Mouse (Mus musculus) stomach, embryonic 15.5 days (tissue): ENCODE measurements at regions not wholly inside any gene's neighbourhood (a gene's known extent, or its start where the extent isn't known, plus 50 kb on each side); places are given as distances from the start of the nearest gene placed in this dataset.
A peak's percentile ranks its signal among the peaks of the same experiment; 100 is the strongest.
"Not testable (repeated sequence)": the region's sequence is repeated elsewhere in the genome, so short reads cannot be mapped to it uniquely, and the experiment has no call there.

ENCODE experiments used
- ATAC-seq: fragments of 200-750 bp; cut with Nextera tagmentation; 2 replicates; pipeline ENCODE4 v1.8.0; 2017; ENCODE audit warnings: low read depth, moderate number of reproducible peaks, moderate TSS enrichment; ENCODE audit not compliant: insufficient read depth, low FRiP score
- H3K27ac ChIP-seq: fragments of 300-500 bp; sonication (generic); 2 replicates; pipeline ENCODE4 v1.5.1; 2015; ENCODE audit warnings: mild to moderate bottlenecking, inconsistent platforms
- H3K27me3 ChIP-seq: fragments of 300-500 bp; sonication (generic); replicated peaks from 2 replicates; pipeline ENCODE4 v1.6.1; 2015; ENCODE audit warnings: inconsistent platforms
- H3K36me3 ChIP-seq: fragments of 300-500 bp; sonication (generic); 2 replicates; pipeline ENCODE4 v1.6.1; 2015; ENCODE audit warnings: inconsistent platforms
- H3K4me1 ChIP-seq: fragments of 300-500 bp; sonication (generic); 2 replicates; pipeline ENCODE4 v1.6.1; 2015; ENCODE audit warnings: inconsistent platforms
- H3K4me2 ChIP-seq: fragments of 300-500 bp; sonication (generic); 2 replicates; pipeline ENCODE4 v1.6.1; 2015; ENCODE audit warnings: mild to moderate bottlenecking, inconsistent platforms
- H3K4me3 ChIP-seq: fragments of 300-500 bp; sonication (generic); replicated peaks from 2 replicates; pipeline ENCODE4 v1.5.1; 2015; ENCODE audit warnings: inconsistent platforms
- H3K9ac ChIP-seq: fragments of 300-500 bp; sonication (generic); 2 replicates; pipeline ENCODE4 v1.6.1; 2015; ENCODE audit warnings: inconsistent platforms
- H3K9me3 ChIP-seq: fragments of 300-500 bp; sonication (generic); 2 replicates; pipeline ENCODE4 v1.6.1; 2016; ENCODE audit warnings: inconsistent platforms
- WGBS: fragments of 180-500 bp; shearing (Covaris S2); methylation state at CpG from one replicate; pipeline ENCODE4 v1.1.7; 2015; 5-methylcytosine and 5-hydroxymethylcytosine counted together

GRCm38 (mm10) chr1:193510066-193510793 is 140.1 kb upstream of the Camk1g start:
- Histone ChIP-seq H3K9me3 (no peaks in the 10 kb centered on the region), H3K4me3 (peak overlapping the region; percentile 37), H3K9ac (no peak overlapping the region), H3K27me3 (no peaks in the 10 kb centered on the region), H3K27ac (peak overlapping the region; percentile 82), H3K4me1 (0 out of 2 replicates have a peak, but pooled peaks cover 14% of the 10 kb centered on the region), H3K4me2 (peak overlapping the region; percentile 37), H3K36me3 (no peaks in the 10 kb centered on the region)
- peak; percentile 75 for ATAC-seq
- 52% methylated on average over 8 of the region's 8 CpGs for WGBS

DNA sequence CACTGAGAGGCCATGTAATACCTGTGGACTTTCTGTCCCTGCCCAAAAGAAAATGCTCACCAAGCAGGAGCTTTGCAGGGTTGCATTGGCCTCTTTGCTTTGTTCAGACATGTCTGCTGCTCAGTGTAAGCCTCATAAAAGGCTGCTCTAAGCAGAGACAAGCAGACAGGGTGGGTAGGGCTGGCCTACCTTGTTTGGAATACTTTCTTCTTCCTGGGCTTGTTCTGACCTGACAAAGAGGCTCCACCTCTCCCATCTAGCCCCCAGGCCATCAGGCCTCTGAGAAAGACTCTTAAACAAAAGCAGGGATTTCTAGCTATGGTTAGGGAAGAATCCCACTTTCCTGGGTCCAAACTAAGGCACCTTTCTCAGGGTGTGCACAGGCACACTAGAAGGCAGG is 138.2 kb upstream of the Camk1g start:
- Histone ChIP-seq H3K4me3 (peak overlapping the region; percentile 37; the same call in 1 of the 2 replicates), H3K4me2 (peak overlapping the region; percentile 43), H3K27ac (peak overlapping the region; percentile 82)

GRCm38 (mm10) chr1:193506991-193507390 is 136.9 kb upstream of the Camk1g start:
- H3K27ac ChIP-seq: peak overlapping the region; percentile 82
- H3K9me3 ChIP-seq: no peaks in the 10 kb centered on the region
- H3K4me1 ChIP-seq: peaks cover 2% of the 10 kb centered on the region; the same call in 1 of the 2 replicates
- H3K4me3 ChIP-seq: peak overlapping the region; percentile 37; the same call in 1 of the 2 replicates
- WGBS: 63% methylated on average over 3 of the region's 3 CpGs
- no peak for ATAC-seq
- no peaks in the 10 kb centered on the region for H3K36me3 ChIP-seq
- H3K27me3 ChIP-seq: no peaks in the 10 kb centered on the region
- peak overlapping the region; percentile 43 for H3K4me2 ChIP-seq
- H3K9ac ChIP-seq: no peak overlapping the region

More for the DNA sequence above, 138.2 kb upstream of the Camk1g start:
- H3K4me1 ChIP-seq: peaks cover 2% of the 10 kb centered on the region; the same call in 1 of the 2 replicates
- peak overlapping the region; percentile 16; the same call in 1 of the 2 replicates for H3K9ac ChIP-seq
- H3K36me3 ChIP-seq: no peaks in the 10 kb centered on the region
- ATAC-seq: no peak; the same call in 1 of the 2 replicates
- no peaks in the 10 kb centered on the region for H3K27me3 ChIP-seq
- no peaks in the 10 kb centered on the region for H3K9me3 ChIP-seq

- H3K4me2 ChIP-seq: no peak overlapping the region
- H3K9ac ChIP-seq: no peak overlapping the region
- no peak for ATAC-seq
- H3K36me3 ChIP-seq: no peaks in the 10 kb centered on the region
- 0 out of 2 replicates have a peak overlapping the region, but pooled peaks have one; percentile 4 for H3K27ac ChIP-seq
- H3K4me3 ChIP-seq: no peak overlapping the region
- 32% methylated on average over 3 of the region's 3 CpGs for WGBS
- H3K27me3 ChIP-seq: no peaks in the 10 kb centered on the region
- H3K9me3 ChIP-seq: no peaks in the 10 kb centered on the region
- peaks cover 2% of the 10 kb centered on the region; the same call in 1 of the 2 replicates for H3K4me1 ChIP-seq
Measured at GRCm38 (mm10) chr1:193505381-193505780, 135.3 kb upstream of the Camk1g start.

DNA sequence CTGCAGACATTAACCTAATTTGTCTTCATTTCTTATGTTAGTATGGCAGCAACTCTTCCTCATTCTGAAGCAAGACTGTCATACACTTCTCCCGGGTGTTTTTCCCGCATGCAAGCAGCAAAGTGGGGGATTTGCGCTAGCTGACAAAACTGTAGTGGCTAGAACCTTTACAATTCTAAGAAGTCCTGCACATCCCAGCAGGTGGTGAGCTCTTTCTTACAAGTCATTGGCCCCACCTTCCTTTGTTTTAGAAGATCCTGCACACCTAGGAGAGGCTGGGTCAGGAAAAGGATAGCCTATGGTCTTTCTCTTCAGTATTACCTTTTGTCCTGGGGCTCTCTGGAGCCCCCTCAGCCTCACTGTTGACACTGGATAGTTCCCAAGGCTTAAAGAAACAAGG is 134.5 kb upstream of the Camk1g start:
- ATAC-seq: no peak
- Histone ChIP-seq H3K27ac (0 out of 2 replicates have a peak overlapping the region, but pooled peaks have one; percentile 4), H3K4me2 (no peak overlapping the region), H3K27me3 (no peaks in the 10 kb centered on the region), H3K4me1 (peaks cover 2% of the 10 kb centered on the region; the same call in 1 of the 2 replicates), H3K4me3 (no peak overlapping the region), H3K9me3 (no peaks in the 10 kb centered on the region), H3K9ac (no peak overlapping the region), H3K36me3 (no peaks in the 10 kb centered on the region)
- WGBS: 48% methylated on average over 3 of the region's 3 CpGs

DNA sequence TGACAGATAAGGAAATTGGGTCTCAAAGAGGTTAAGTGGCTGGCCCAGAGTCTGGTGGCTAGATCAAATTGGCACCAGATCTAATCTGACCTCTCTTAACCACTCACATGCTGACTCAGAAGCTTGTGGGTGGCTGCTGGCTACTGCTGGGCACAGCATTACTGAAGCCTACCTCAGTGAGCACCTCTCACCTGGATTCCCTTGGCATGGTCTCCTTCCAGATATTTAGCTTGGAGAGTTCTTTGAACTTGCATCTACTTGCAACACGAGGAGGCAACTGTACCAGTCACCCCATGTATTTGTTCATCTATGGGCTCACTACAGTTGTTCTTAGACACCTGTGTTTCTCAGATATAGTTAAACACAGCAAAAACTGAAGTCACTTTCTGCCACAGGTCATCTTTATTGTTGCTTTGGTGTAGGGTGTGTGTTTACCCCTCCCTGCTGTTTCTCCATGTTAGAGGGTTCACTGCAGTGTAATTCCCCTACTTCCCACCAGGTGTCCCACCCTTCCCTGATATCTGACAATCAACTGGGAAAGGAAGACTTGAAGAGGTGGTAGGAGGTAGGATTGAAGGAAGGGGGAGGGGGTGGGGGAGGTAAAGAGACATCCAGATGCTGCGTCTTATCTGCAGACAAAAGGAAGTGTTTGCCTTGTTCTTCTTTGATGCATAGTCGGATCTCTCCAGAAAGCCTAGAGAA is 133.7 kb upstream of the Camk1g start:
- H3K4me1 ChIP-seq: peaks cover 2% of the 10 kb centered on the region; the same call in 1 of the 2 replicates
- no peaks in the 10 kb centered on the region for H3K36me3 ChIP-seq
- ATAC-seq: no peak
- no peaks in the 10 kb centered on the region for H3K9me3 ChIP-seq
- H3K27me3 ChIP-seq: no peaks in the 10 kb centered on the region
- H3K4me2 ChIP-seq: no peak overlapping the region
- H3K9ac ChIP-seq: no peak overlapping the region
- WGBS: 29% methylated on average over 3 of the region's 3 CpGs
- H3K4me3 ChIP-seq: no peak overlapping the region
- no peak overlapping the region for H3K27ac ChIP-seq

- ATAC-seq: no peak
Measured at GRCm38 (mm10) chr1:193496265-193497183, 126.4 kb upstream of the Camk1g start.

DNA sequence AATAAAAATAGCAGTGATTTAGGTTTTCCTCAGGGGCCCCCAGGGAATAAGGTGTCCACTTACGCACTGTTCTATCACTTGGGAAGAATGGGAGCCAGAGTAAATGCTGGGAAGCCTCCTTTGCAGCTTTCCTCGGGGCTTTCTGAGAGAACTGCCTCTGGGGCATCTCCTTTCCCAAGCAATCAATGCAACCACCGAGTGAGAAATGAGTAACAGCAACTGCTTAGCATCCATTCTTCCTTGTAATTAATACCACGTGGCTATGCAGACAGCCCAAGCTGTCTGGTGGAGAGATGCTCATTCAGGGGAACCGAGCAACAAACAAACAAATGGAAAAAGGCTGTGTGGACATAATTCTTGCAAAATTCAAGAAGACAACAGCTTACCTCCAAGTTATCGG is 117.9 kb upstream of the Camk1g start:
- H3K4me2 ChIP-seq: no peak overlapping the region
- H3K36me3 ChIP-seq: no peaks in the 10 kb centered on the region
- no peaks in the 10 kb centered on the region for H3K4me1 ChIP-seq
- H3K27me3 ChIP-seq: no peaks in the 10 kb centered on the region
- H3K4me3 ChIP-seq: no peak overlapping the region
- 60% methylated on average over 6 of the region's 6 CpGs for WGBS
- no peak overlapping the region for H3K9ac ChIP-seq
- no peak overlapping the region for H3K27ac ChIP-seq
- no peaks in the 10 kb centered on the region for H3K9me3 ChIP-seq
- no peak for ATAC-seq

More at GRCm38 (mm10) chr1:193496265-193497183, 126.4 kb upstream of the Camk1g start:
- H3K4me2 ChIP-seq: no peak overlapping the region
- H3K27me3 ChIP-seq: no peaks in the 10 kb centered on the region
- H3K4me3 ChIP-seq: no peak overlapping the region
- no peak overlapping the region for H3K9ac ChIP-seq
- no peaks in the 10 kb centered on the region for H3K4me1 ChIP-seq
- WGBS: 55% methylated on average over 9 of the region's 9 CpGs
- no peak overlapping the region for H3K27ac ChIP-seq
- no peaks in the 10 kb centered on the region for H3K36me3 ChIP-seq
- H3K9me3 ChIP-seq: no peaks in the 10 kb centered on the region

- H3K27ac ChIP-seq, H3K36me3 ChIP-seq, H3K4me1 ChIP-seq, H3K4me3 ChIP-seq, H3K9ac ChIP-seq, H3K4me2 ChIP-seq, ATAC-seq, H3K9me3 ChIP-seq, H3K27me3 ChIP-seq: not testable (repeated sequence)
- 3% methylated on average over 2 of the region's 2 CpGs for WGBS
Measured at GRCm38 (mm10) chr1:193486668-193487067, 116.6 kb upstream of the Camk1g start.

DNA sequence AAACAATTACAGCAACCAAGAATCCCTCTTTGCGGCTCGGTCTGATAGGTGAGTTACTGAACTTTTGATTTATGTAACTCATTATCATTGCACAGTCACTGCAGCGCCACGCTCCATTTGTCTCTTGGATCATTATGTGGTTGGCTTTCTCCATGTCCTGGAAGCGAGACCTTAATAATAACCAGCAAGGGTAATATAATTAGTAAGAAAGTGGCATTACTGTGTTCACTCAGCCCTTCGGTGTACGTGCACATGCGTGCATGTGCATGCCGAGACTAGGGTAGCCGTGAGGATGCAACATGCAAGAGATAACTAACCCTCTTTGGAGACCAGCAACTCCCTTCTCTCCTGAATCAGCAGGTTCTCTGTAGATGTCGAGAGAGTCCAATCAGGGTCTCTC is 114.9 kb upstream of the Camk1g start:
- ATAC-seq: no peak
- Histone ChIP-seq H3K4me2 (no peak overlapping the region), H3K27ac (no peak overlapping the region), H3K36me3 (no peaks in the 10 kb centered on the region), H3K27me3 (no peaks in the 10 kb centered on the region), H3K4me3 (no peak overlapping the region), H3K9ac (no peak overlapping the region), H3K4me1 (no peaks in the 10 kb centered on the region), H3K9me3 (no peaks in the 10 kb centered on the region)
- WGBS: 75% methylated on average over 11 of the region's 11 CpGs

- Histone ChIP-seq H3K36me3 (no peaks in the 10 kb centered on the region), H3K9me3 (no peaks in the 10 kb centered on the region), H3K27ac (no peak overlapping the region), H3K27me3 (no peaks in the 10 kb centered on the region), H3K4me2 (no peak overlapping the region), H3K4me3 (no peak overlapping the region), H3K4me1 (no peaks in the 10 kb centered on the region), H3K9ac (no peak overlapping the region)
- ATAC-seq: no peak
- 70% methylated on average over 1 of the region's 1 CpGs for WGBS
Measured at GRCm38 (mm10) chr1:193477298-193477697, 107.2 kb upstream of the Camk1g start.
